10 mouse cellular contexts compared by ENCODE assay signal in the genomic region with DNA sequence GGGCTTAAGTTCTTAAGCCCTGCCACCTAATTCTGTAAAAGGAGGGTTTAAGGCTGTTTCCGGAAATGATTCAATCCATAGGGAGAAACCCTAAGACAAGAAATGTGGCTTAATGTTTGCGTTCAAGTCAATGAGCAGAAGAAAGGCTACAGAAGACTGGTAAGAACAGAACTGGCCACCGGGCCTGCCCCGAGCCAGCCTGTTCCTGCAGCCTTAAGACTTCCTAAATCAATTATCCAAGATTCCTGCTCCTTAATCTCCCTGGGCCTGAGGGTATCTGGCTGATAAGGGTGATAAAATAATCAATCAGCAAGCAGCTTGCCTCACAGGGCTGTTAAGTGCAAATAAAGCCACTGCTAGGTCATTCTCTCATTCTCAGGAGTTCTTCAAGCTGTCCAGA. TPM values are rescaled to one million over a fixed set of nuclear protein-coding genes. Genes with fewer than 3 reads are reported as not detected.
DNase-seq lines count a peak whose midpoint lies in the region; ATAC-seq and TF ChIP-seq lines count a peak whose summit lies in the region.
"Had no signal": no experiment of that assay in that cellular context is flagged by ENCODE, and none has a peak within 500 bp of the region (broad histone marks: within the 10 kb centered on the region; RNA-seq: fewer than 3 reads in every experiment).

No protein-coding gene starts in this region.

- H3K4me2 ChIP-seq in stomach, embryonic 14.5 days (replicated peaks; ENCODE audit: low read depth, low read length): no peak overlapping the region
- no peak overlapping the region for H3K4me2 ChIP-seq in stomach, postnatal 0 days (replicated peaks; ENCODE audit: low read depth)
- H3K4me2 ChIP-seq in limb, embryonic 12.5 days: peak overlapping the region; percentile 60
- H3K4me2 ChIP-seq in stomach, embryonic 15.5 days: peak overlapping the region; percentile 52; the same call in 1 of the 2 replicates
- no peak overlapping the region for H3K4me2 ChIP-seq in liver, embryonic 12.5 days

- 29% methylated on average over 4 of the region's 4 CpGs for WGBS in stomach, embryonic 14.5 days
- WGBS in stomach, postnatal 0 days: 33% methylated on average over 4 of the region's 4 CpGs
- WGBS in hindbrain, embryonic 10.5 days: 71% methylated on average over 4 of the region's 4 CpGs
- 12% methylated on average over 4 of the region's 4 CpGs for WGBS in limb, embryonic 12.5 days
- 28% methylated on average over 4 of the region's 4 CpGs for WGBS in stomach, embryonic 15.5 days
- WGBS in liver, embryonic 12.5 days (ENCODE audit: insufficient replicate concordance): 46% methylated on average over 4 of the region's 4 CpGs

- no peaks in the 10 kb centered on the region for H3K27me3 ChIP-seq in stomach, embryonic 14.5 days (ENCODE audit: control insufficient read depth, insufficient read depth, low read length)
- no peaks in the 10 kb centered on the region for H3K27me3 ChIP-seq in stomach, postnatal 0 days (ENCODE audit: control insufficient read depth, insufficient read depth, low read length)
- no peaks in the 10 kb centered on the region for H3K27me3 ChIP-seq in hindbrain, embryonic 10.5 days (ENCODE audit: insufficient read depth, poor library complexity, severe bottlenecking)
- no peaks in the 10 kb centered on the region; the same call in 1 of the 2 replicates for H3K27me3 ChIP-seq in limb, embryonic 12.5 days
- no peaks in the 10 kb centered on the region for H3K27me3 ChIP-seq in stomach, embryonic 15.5 days (replicated peaks)
- no peaks in the 10 kb centered on the region; the same call in 1 of the 2 replicates for H3K27me3 ChIP-seq in liver, embryonic 12.5 days (replicated peaks)

- no peak overlapping the region for H3K4me3 ChIP-seq in stomach, embryonic 14.5 days (ENCODE audit: low read depth, low read length)
- H3K4me3 ChIP-seq in stomach, postnatal 0 days (ENCODE audit: low read depth, low read length): no peak overlapping the region
- H3K4me3 ChIP-seq in hindbrain, embryonic 10.5 days: no peak overlapping the region
- no peak overlapping the region for H3K4me3 ChIP-seq in limb, embryonic 12.5 days (replicated peaks)
- H3K4me3 ChIP-seq in stomach, embryonic 15.5 days (replicated peaks): no peak overlapping the region
- no peak overlapping the region for H3K4me3 ChIP-seq in liver, embryonic 12.5 days

- no peak for ATAC-seq in stomach, embryonic 14.5 days (ENCODE audit: insufficient number of reproducible peaks, insufficient read depth, low FRiP score, low read depth)
- ATAC-seq in stomach, postnatal 0 days (ENCODE audit: low FRiP score, low TSS enrichment): no peak
- no peak for ATAC-seq in limb, embryonic 12.5 days (ENCODE audit: insufficient number of reproducible peaks, insufficient read depth, low FRiP score, low TSS enrichment, low read depth)
- 0 out of 2 replicates have a peak, but pooled peaks have one; percentile 32 for ATAC-seq in stomach, embryonic 15.5 days (ENCODE audit: insufficient read depth, low FRiP score, low read depth)
- ATAC-seq in liver, embryonic 12.5 days: no peak

- DNase-seq in stomach, postnatal 0 days (ENCODE audit: low spot score): no peak
- no peak for DNase-seq in hindbrain, embryonic 10.5 days (ENCODE audit: low spot score)
- no peak for DNase-seq in ovary, adult 18-20 months (ENCODE audit: low spot score)
- no peak for DNase-seq in adipocyte (ENCODE audit: low spot score)
- DNase-seq: cerebellum, postnatal 36 days; lung, adult 2 months had no signal

- no peak overlapping the region for H3K9ac ChIP-seq in stomach, embryonic 14.5 days (replicated peaks; ENCODE audit: low read depth, low read length)
- H3K9ac ChIP-seq in stomach, postnatal 0 days (ENCODE audit: low read length): no peak overlapping the region
- H3K9ac ChIP-seq in limb, embryonic 12.5 days (replicated peaks): no peak overlapping the region
- H3K9ac ChIP-seq in stomach, embryonic 15.5 days: no peak overlapping the region
- H3K9ac ChIP-seq in liver, embryonic 12.5 days: no peak overlapping the region

- TF ChIP-seq CTCF in stomach, postnatal 0 days (IDR thresholded peaks at IDR 0.05; ENCODE audit: low read depth): no peak

- TF ChIP-seq EP300 in stomach, postnatal 0 days (optimal IDR thresholded peaks at IDR 0.05): no peak

- no peaks in the 10 kb centered on the region for H3K9me3 ChIP-seq in stomach, embryonic 14.5 days (ENCODE audit: control insufficient read depth, low read depth, low read length)
- no peaks in the 10 kb centered on the region for H3K9me3 ChIP-seq in stomach, postnatal 0 days (ENCODE audit: control insufficient read depth, low read length)
- H3K9me3 ChIP-seq in hindbrain, embryonic 10.5 days: no peaks in the 10 kb centered on the region
- no peaks in the 10 kb centered on the region for H3K9me3 ChIP-seq in limb, embryonic 12.5 days
- no peaks in the 10 kb centered on the region for H3K9me3 ChIP-seq in stomach, embryonic 15.5 days
- no peaks in the 10 kb centered on the region for H3K9me3 ChIP-seq in liver, embryonic 12.5 days (replicated peaks)

- H3K36me3 ChIP-seq in stomach, embryonic 14.5 days (ENCODE audit: control insufficient read depth, insufficient read depth, low read length): no peaks in the 10 kb centered on the region
- no peaks in the 10 kb centered on the region for H3K36me3 ChIP-seq in stomach, postnatal 0 days (ENCODE audit: control insufficient read depth, insufficient read depth, low read length)
- peaks cover 58% of the 10 kb centered on the region for H3K36me3 ChIP-seq in hindbrain, embryonic 10.5 days
- no peaks in the 10 kb centered on the region for H3K36me3 ChIP-seq in limb, embryonic 12.5 days
- no peaks in the 10 kb centered on the region for H3K36me3 ChIP-seq in stomach, embryonic 15.5 days
- H3K36me3 ChIP-seq in liver, embryonic 12.5 days: no peaks in the 10 kb centered on the region

- H3K4me1 ChIP-seq in stomach, embryonic 14.5 days (ENCODE audit: control insufficient read depth, insufficient read depth, low read length): peaks cover 23% of the 10 kb centered on the region
- H3K4me1 ChIP-seq in stomach, postnatal 0 days (replicated peaks; ENCODE audit: control insufficient read depth, insufficient read depth): no peaks in the 10 kb centered on the region
- H3K4me1 ChIP-seq in hindbrain, embryonic 10.5 days (replicated peaks): peaks cover 66% of the 10 kb centered on the region
- H3K4me1 ChIP-seq in limb, embryonic 12.5 days (replicated peaks): peaks cover 35% of the 10 kb centered on the region
- H3K4me1 ChIP-seq in stomach, embryonic 15.5 days: peaks cover 16% of the 10 kb centered on the region; the same call in 1 of the 2 replicates
- 0 out of 2 replicates have a peak, but pooled peaks cover 3% of the 10 kb centered on the region for H3K4me1 ChIP-seq in liver, embryonic 12.5 days

- peak overlapping the region; percentile 16; the same call in 1 of the 2 replicates for H3K27ac ChIP-seq in stomach, embryonic 14.5 days (ENCODE audit: low read length)
- no peak overlapping the region for H3K27ac ChIP-seq in stomach, postnatal 0 days (replicated peaks)
- H3K27ac ChIP-seq in hindbrain, embryonic 10.5 days: peak overlapping the region; percentile 79
- peak overlapping the region; percentile 78 for H3K27ac ChIP-seq in limb, embryonic 12.5 days
- no peak overlapping the region for H3K27ac ChIP-seq in stomach, embryonic 15.5 days
- no peak overlapping the region for H3K27ac ChIP-seq in liver, embryonic 12.5 days

RNA-seq across cellular contexts. Expression of a gene that starts 31.8 kb away (rescaled TPM):
- polyA plus RNA-seq in stomach, embryonic 14.5 days (2014; fragmentation: Nextera tagmentation; extraction: Ambion mirVana): 13.2 and 14.7 TPM in 2 replicates
- polyA plus RNA-seq in stomach, postnatal 0 days (2015; fragmentation: Nextera tagmentation; extraction: Ambion mirVana): 1.8 and 2.2 TPM in 2 replicates
- polyA plus RNA-seq in hindbrain, embryonic 10.5 days (2016; fragmentation: Nextera tagmentation; extraction: Ambion mirVana): 52.8 and 89.7 TPM in 2 replicates
- polyA plus RNA-seq in limb, embryonic 12.5 days (2016; fragmentation: Nextera tagmentation; extraction: Ambion mirVana): 4.8 and 5.3 TPM in 2 replicates
- polyA plus RNA-seq in stomach, embryonic 15.5 days (2015; fragmentation: Nextera tagmentation; extraction: Ambion mirVana): 6.1 and 7.2 TPM in 2 replicates
- polyA plus RNA-seq in liver, embryonic 12.5 days (2016; fragmentation: Nextera tagmentation; extraction: Ambion mirVana): 0.60 and 0.75 TPM in 2 replicates

Comparison
In these comparisons a context has a peak if more than half of its experiments do, and no peak if none do; other contexts are left out.
1. H3K27ac ChIP-seq: peak in stomach, embryonic 14.5 days (single experiment), hindbrain, embryonic 10.5 days (single experiment) and limb, embryonic 12.5 days (single experiment); none in stomach, postnatal 0 days (single experiment), stomach, embryonic 15.5 days (single experiment) and liver, embryonic 12.5 days (single experiment).
2. H3K4me2 ChIP-seq: peak in limb, embryonic 12.5 days (single experiment) and stomach, embryonic 15.5 days (single experiment); none in stomach, embryonic 14.5 days (single experiment), stomach, postnatal 0 days (single experiment) and liver, embryonic 12.5 days (single experiment).